Mouse (Mus musculus) neural tube, embryonic 14.5 days (tissue): ENCODE results near the gene Scaf4. TPM values are rescaled to one million over a fixed set of nuclear protein-coding genes. Genes with fewer than 3 reads are reported as not detected.
"Not testable (repeated sequence)": the region's sequence is repeated elsewhere in the genome, so short reads cannot be mapped to it uniquely, and the experiment has no call there.

Source experiments
- ATAC-seq: fragments of 200-750 bp; cut with Nextera tagmentation; 2 replicates; pipeline ENCODE4 v1.8.0; 2017; ENCODE audit warnings: low read depth, mild to moderate bottlenecking, moderate TSS enrichment, moderate library complexity
- H3K27ac ChIP-seq: fragments of 300-500 bp; sonication (generic); 2 replicates; pipeline ENCODE4 v1.5.1; 2014; ENCODE audit warnings: low read depth, mild to moderate bottlenecking, control low read depth, low read length, moderate library complexity, mixed read lengths
- H3K27me3 ChIP-seq: fragments of 300-500 bp; sonication (generic); 2 replicates; pipeline ENCODE4 v1.6.1; 2014; ENCODE audit warnings: low read length; ENCODE audit not compliant: control insufficient read depth, insufficient read depth
- H3K36me3 ChIP-seq: fragments of 300-500 bp; sonication (generic); 2 replicates; pipeline ENCODE4 v1.6.1; 2014; ENCODE audit warnings: low read length, mixed read lengths; ENCODE audit not compliant: control insufficient read depth, insufficient read depth
- H3K4me1 ChIP-seq: fragments of 300-500 bp; sonication (generic); 2 replicates; pipeline ENCODE4 v1.6.1; 2014; ENCODE audit warnings: low read length; ENCODE audit not compliant: control insufficient read depth, insufficient read depth
- H3K4me2 ChIP-seq: fragments of 300-500 bp; sonication (generic); 2 replicates; pipeline ENCODE4 v1.6.1; 2014; ENCODE audit warnings: mild to moderate bottlenecking, low read depth, low read length, control low read depth
- H3K4me3 ChIP-seq: fragments of 300-500 bp; sonication (generic); 2 replicates; pipeline ENCODE4 v1.5.1; 2014; ENCODE audit warnings: low read depth, low read length, control low read depth, mixed read lengths
- H3K9ac ChIP-seq: fragments of 300-500 bp; sonication (generic); replicated peaks from 2 replicates; pipeline ENCODE4 v1.6.1; 2014; ENCODE audit warnings: low read depth, mild to moderate bottlenecking, control low read depth, low read length, mixed read lengths
- H3K9me3 ChIP-seq: fragments of 300-500 bp; sonication (generic); 2 replicates; pipeline ENCODE4 v1.6.1; 2016; ENCODE audit warnings: low read length; ENCODE audit not compliant: control insufficient read depth
- WGBS: fragments of 180-500 bp; shearing (Covaris S2); extraction: QIAGEN DNeasy Blood & Tissue Kit; methylation state at CpG from one replicate; pipeline ENCODE4 v1.1.7; 2014; 5-methylcytosine and 5-hydroxymethylcytosine counted together
- polyA plus RNA-seq: library from polyadenylated mRNA; unstranded; fragments of >200 nt; fragmentation: Nextera tagmentation; extraction: Ambion mirVana; gene quantifications from 2 replicates; pipeline ENCODE4 v1.2.1, GENCODE M21; 2014

Scaf4 gene
- polyA plus RNA-seq, 1 experiment from 2014 or later: 23.9 TPM

- Histone ChIP-seq H3K9ac (no peak overlapping the region), H3K4me2 (no peak overlapping the region), H3K4me3 (no peak overlapping the region), H3K9me3 (no peaks in the 10 kb centered on the region), H3K27me3 (no peaks in the 10 kb centered on the region), H3K4me1 (no peaks in the 10 kb centered on the region), H3K36me3 (peaks cover 21% of the 10 kb centered on the region), H3K27ac (no peak overlapping the region)
- WGBS: 93% methylated on average over 5 of the region's 5 CpGs
- ATAC-seq: no peak
Measured at GRCm38 (mm10) chr16:90259623-90260022, 24.7 kb downstream of the Scaf4 start.

DNA sequence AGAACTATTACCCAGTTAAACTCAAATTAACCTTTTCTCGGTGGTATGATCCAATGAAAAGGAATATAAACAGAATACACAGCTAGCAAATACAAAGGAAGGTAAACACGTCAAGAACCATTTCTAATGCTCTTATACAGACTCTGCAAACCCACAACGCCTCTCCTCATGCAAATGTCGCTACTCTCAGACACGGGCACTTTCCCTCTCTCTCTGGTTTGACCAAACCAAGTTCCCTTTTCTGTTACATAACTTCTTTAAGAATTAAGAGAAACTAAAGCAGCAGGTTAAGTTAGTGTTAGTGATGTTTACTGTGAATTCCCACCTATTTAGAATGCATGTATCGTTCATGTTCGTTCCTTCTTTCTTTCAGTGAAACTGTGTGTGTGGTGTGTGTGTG, 25.4 kb downstream of the Scaf4 start:
- no peak overlapping the region for H3K27ac ChIP-seq
- no peak overlapping the region for H3K4me3 ChIP-seq
- H3K4me1 ChIP-seq: no peaks in the 10 kb centered on the region
- H3K9ac ChIP-seq: no peak overlapping the region
- no peak for ATAC-seq
- 92% methylated on average over 7 of the region's 7 CpGs for WGBS
- H3K4me2 ChIP-seq: no peak overlapping the region
- H3K27me3 ChIP-seq: no peaks in the 10 kb centered on the region
- H3K36me3 ChIP-seq: peaks cover 21% of the 10 kb centered on the region
- no peaks in the 10 kb centered on the region for H3K9me3 ChIP-seq

DNA sequence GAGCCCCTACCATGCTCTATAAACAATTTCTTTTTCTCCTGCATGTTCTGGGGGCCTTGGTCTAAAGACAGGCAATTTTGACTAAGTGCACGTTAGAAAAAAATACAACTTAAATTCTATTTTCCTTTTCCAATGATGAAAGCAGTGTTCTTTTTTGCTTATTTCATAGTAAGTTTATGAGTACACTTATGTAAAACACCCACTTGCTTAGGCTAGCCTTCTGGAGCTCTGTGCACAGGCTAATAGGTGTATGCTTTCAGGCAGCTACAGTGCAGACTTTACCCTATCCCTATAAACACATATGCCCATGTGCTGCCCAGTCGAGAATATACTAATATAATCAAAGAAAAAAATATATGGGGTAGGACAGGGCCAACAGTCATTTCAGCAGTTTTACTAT, 31.8 kb downstream of the Scaf4 start:
- peaks cover 39% of the 10 kb centered on the region for H3K36me3 ChIP-seq
- H3K9me3 ChIP-seq: no peaks in the 10 kb centered on the region
- no peak overlapping the region for H3K9ac ChIP-seq
- no peak overlapping the region for H3K27ac ChIP-seq
- no peak overlapping the region for H3K4me2 ChIP-seq
- 98% methylated on average over 2 of the region's 2 CpGs for WGBS
- no peak for ATAC-seq
- H3K27me3 ChIP-seq: no peaks in the 10 kb centered on the region
- no peaks in the 10 kb centered on the region for H3K4me1 ChIP-seq
- H3K4me3 ChIP-seq: no peak overlapping the region

- H3K4me2 ChIP-seq, H3K4me3 ChIP-seq, ATAC-seq, H3K9me3 ChIP-seq, H3K9ac ChIP-seq, H3K27me3 ChIP-seq, H3K27ac ChIP-seq, H3K4me1 ChIP-seq: not testable (repeated sequence)
- H3K36me3 ChIP-seq: peaks cover 33% of the 10 kb centered on the region
- 92% methylated on average over 3 of the region's 3 CpGs for WGBS
Measured at GRCm38 (mm10) chr16:90251256-90251655, 33.0 kb downstream of the Scaf4 start.

- Histone ChIP-seq H3K27me3 (no peaks in the 10 kb centered on the region), H3K4me3 (no peak overlapping the region), H3K9me3 (no peaks in the 10 kb centered on the region), H3K9ac (no peak overlapping the region), H3K4me2 (no peak overlapping the region), H3K4me1 (no peaks in the 10 kb centered on the region), H3K36me3 (peaks cover 33% of the 10 kb centered on the region), H3K27ac (no peak overlapping the region)
- 95% methylated on average over 7 of the region's 7 CpGs for WGBS
- ATAC-seq: no peak
Measured at GRCm38 (mm10) chr16:90250099-90250498, 34.2 kb downstream of the Scaf4 start.

DNA sequence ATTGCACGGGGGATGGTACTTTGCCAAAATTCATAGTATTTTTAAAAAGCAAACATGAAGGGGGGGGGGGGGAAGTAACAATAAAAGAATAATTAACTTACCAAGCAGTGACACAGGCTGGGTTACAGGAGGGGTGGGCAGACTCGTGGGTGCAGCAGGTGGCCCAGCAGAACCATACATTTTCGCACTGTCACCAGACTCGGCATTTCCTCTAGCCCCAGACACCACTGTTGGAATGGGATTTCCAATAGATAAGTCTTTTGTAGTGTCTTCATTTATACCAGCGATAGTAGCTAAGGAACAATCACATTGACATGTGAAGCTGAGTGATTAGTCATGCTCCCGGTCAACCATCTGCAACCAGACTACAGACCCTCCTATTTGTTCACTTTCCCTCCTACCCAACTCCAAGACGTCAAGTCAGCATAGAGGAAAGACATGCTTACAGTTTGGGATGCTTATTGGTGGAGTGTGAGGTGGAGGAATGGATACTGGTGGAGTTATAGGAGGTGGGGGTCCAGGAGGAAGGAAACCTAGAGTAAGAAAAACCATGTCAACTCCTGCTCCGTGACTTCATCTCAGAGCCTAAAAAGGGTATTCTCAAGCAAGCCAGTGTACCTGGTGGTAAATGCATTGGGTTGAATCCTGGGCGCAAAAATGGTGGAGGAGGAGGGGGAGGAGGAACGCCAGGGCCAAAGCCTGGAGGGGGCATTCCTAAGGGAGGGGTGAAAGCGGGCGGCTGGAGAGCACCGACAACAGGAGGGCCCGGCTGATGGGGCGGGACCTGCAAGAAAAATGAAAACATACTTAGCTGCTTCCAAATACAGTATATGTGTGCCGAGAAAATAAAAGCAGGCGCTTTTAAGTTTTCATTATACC, 41.6 kb downstream of the Scaf4 start:
- ATAC-seq: no peak
- no peaks in the 10 kb centered on the region for H3K9me3 ChIP-seq
- no peak overlapping the region for H3K27ac ChIP-seq
- 74% methylated on average over 17 of the region's 17 CpGs for WGBS
- no peak overlapping the region for H3K4me2 ChIP-seq
- H3K4me3 ChIP-seq: no peak overlapping the region
- H3K36me3 ChIP-seq: peaks cover 38% of the 10 kb centered on the region
- H3K9ac ChIP-seq: no peak overlapping the region
- H3K4me1 ChIP-seq: no peaks in the 10 kb centered on the region
- no peaks in the 10 kb centered on the region for H3K27me3 ChIP-seq

DNA sequence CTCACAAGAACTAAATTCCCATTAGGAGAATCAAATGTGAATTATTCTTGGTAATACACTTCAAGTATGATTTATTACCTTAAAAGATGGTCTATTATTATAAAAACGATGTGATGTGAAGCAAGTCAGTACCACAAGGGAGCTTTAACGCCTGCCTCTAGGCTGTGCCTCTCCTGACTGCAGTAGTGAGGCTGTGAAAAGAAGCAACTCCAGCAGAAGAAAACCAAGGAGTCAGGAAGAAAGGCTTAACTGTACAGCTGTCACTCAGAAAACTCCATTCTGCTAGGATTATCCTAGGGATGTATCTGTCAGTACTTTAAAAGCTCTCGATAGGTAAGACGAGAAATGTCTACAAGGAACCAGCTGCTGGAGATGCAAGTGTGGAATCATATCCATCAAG, 42.4 kb downstream of the Scaf4 start:
- no peak overlapping the region for H3K27ac ChIP-seq
- no peaks in the 10 kb centered on the region for H3K27me3 ChIP-seq
- ATAC-seq: no peak
- no peak overlapping the region for H3K4me3 ChIP-seq
- H3K9me3 ChIP-seq: no peaks in the 10 kb centered on the region
- WGBS: 81% methylated on average over 4 of the region's 4 CpGs
- H3K4me1 ChIP-seq: no peaks in the 10 kb centered on the region
- no peak overlapping the region for H3K4me2 ChIP-seq
- H3K9ac ChIP-seq: no peak overlapping the region
- peaks cover 33% of the 10 kb centered on the region; the same call in 1 of the 2 replicates for H3K36me3 ChIP-seq

GRCm38 (mm10) chr16:90239128-90239746, 45.1 kb downstream of the Scaf4 start:
- 88% methylated on average over 6 of the region's 6 CpGs for WGBS
- Histone ChIP-seq H3K27ac (no peak overlapping the region), H3K4me3 (no peak overlapping the region), H3K4me1 (no peaks in the 10 kb centered on the region), H3K4me2 (no peak overlapping the region), H3K27me3 (no peaks in the 10 kb centered on the region), H3K36me3 (peaks cover 33% of the 10 kb centered on the region; the same call in 1 of the 2 replicates), H3K9me3 (no peaks in the 10 kb centered on the region), H3K9ac (no peak overlapping the region)
- ATAC-seq: no peak

GRCm38 (mm10) chr16:90235188-90235587, 49.1 kb downstream of the Scaf4 start:
- H3K4me2 ChIP-seq: no peak overlapping the region
- no peaks in the 10 kb centered on the region for H3K4me1 ChIP-seq
- no peaks in the 10 kb centered on the region for H3K9me3 ChIP-seq
- no peak for ATAC-seq
- H3K27ac ChIP-seq: no peak overlapping the region
- no peaks in the 10 kb centered on the region for H3K27me3 ChIP-seq
- WGBS: 98% methylated on average over 3 of the region's 3 CpGs
- peaks cover 14% of the 10 kb centered on the region; the same call in 1 of the 2 replicates for H3K36me3 ChIP-seq
- H3K9ac ChIP-seq: no peak overlapping the region
- H3K4me3 ChIP-seq: no peak overlapping the region
